Mouse (Mus musculus) spleen, adult 2 months (tissue): ENCODE data around the gene Ell. TPM values are rescaled to one million over a fixed set of nuclear protein-coding genes. Genes with fewer than 3 reads are reported as not detected.

ENCODE experiments used
- DNase-seq, 2 experiments: peaks; one replicate each; pipeline versions ENCODE4 v3.0.0 to v3.0.0-alpha.2; 2012 to 2021; ENCODE audit warnings: low spot score in 2 of 2, low read depth in 1 of 2
- H3K27ac ChIP-seq: fragments of 200-500 bp; 2 replicates; pipeline ENCODE4 v1.5.1; 2012; ENCODE audit warnings: low read length, inconsistent platforms; ENCODE audit not compliant: insufficient read depth
- H3K27me3 ChIP-seq: fragments of 200-500 bp; 2 replicates; pipeline ENCODE4 v1.6.1; 2012; ENCODE audit warnings: mild to moderate bottlenecking, moderate library complexity, low read length, inconsistent platforms; ENCODE audit not compliant: control insufficient read depth, insufficient read depth
- H3K36me3 ChIP-seq: fragments of 200-500 bp; 2 replicates; pipeline ENCODE4 v1.6.1; 2012; ENCODE audit warnings: mild to moderate bottlenecking, low read length, inconsistent platforms; ENCODE audit not compliant: control insufficient read depth, insufficient read depth
- H3K4me1 ChIP-seq: fragments of 200-500 bp; 2 replicates; pipeline ENCODE4 v1.6.1; 2011; ENCODE audit warnings: inconsistent platforms; ENCODE audit not compliant: control insufficient read depth, insufficient read depth, insufficient read length
- H3K4me3 ChIP-seq: fragments of 200-500 bp; 2 replicates; pipeline ENCODE4 v1.5.1; 2011; ENCODE audit warnings: mild to moderate bottlenecking, inconsistent platforms; ENCODE audit not compliant: insufficient read depth, insufficient read length; ENCODE audit errors: extremely low read depth
- CTCF ChIP-seq: fragments of 200-500 bp; IDR thresholded peaks from 2 replicates; pipeline ENCODE4 v1.5.1; 2011; ENCODE audit warnings: mild to moderate bottlenecking, inconsistent platforms; ENCODE audit not compliant: insufficient read depth, insufficient read length, insufficient replicate concordance; ENCODE audit errors: extremely low read depth
- POLR2A ChIP-seq: fragments of 200-500 bp; IDR thresholded peaks from 2 replicates; pipeline ENCODE4 v1.6.1; 2011; ENCODE audit warnings: low read depth, low read length, inconsistent platforms
- WGBS: fragments of 180-500 bp; shearing (Covaris S2); methylation state at CpG from one replicate; pipeline ENCODE4 v1.1.7; 2018; 5-methylcytosine and 5-hydroxymethylcytosine counted together
- polyA plus RNA-seq: library from polyadenylated mRNA; depleted of rRNA; stranded (reverse); fragments of >200 nt; gene quantifications from 2 replicates; pipeline ENCODE4 v1.2.3, GENCODE M21; 2012; rRNA removed

The Ell gene
- polyA plus RNA-seq, 1 experiment: 21.3 TPM

- no peaks in the 10 kb centered on the region for H3K36me3 ChIP-seq
- no peak overlapping the region for H3K4me3 ChIP-seq
- DNase-seq: no peak
- H3K27ac ChIP-seq: no peak overlapping the region
- no peaks in the 10 kb centered on the region for H3K27me3 ChIP-seq
- TF ChIP-seq POLR2A (no peak), CTCF (no peak)
- peaks cover 36% of the 10 kb centered on the region for H3K4me1 ChIP-seq
- 37% methylated on average over 6 of the region's 6 CpGs for WGBS
Measured at GRCm38 (mm10) chr8:70634066-70634465, 94.8 kb downstream of the Ell start.

DNA sequence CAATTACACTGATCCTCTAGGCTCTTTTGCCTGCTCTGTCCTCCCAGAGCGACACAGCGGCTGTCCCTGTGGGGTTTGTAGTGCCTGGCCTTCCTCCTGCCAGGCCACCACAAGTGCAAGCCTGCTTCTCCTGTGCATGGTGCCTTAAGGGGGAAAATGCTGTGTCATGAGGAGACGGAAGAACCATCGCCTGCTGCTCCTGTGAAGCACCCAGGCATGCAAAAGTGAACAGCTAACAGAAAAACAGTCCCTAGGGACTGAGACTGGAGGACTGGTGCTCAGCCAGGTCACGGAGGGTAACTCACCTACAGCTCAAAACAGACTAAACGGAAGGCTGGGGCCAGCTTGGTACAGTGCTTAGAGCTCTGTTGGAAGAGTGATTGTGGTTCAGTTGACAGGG lies 96.3 kb downstream of the Ell start:
- peak in 1 of 2 experiments; percentile 68 for DNase-seq
- H3K27ac ChIP-seq: peak overlapping the region; percentile 51
- no peak overlapping the region for H3K4me3 ChIP-seq
- no peaks in the 10 kb centered on the region for H3K27me3 ChIP-seq
- no peaks in the 10 kb centered on the region for H3K36me3 ChIP-seq
- peaks cover 32% of the 10 kb centered on the region for H3K4me1 ChIP-seq
- TF ChIP-seq POLR2A: no peak
- no peak for TF ChIP-seq CTCF
- WGBS: 15% methylated on average over 6 of the region's 6 CpGs

GRCm38 (mm10) chr8:70636838-70637237 lies 97.6 kb downstream of the Ell start:
- no peak for TF ChIP-seq CTCF
- TF ChIP-seq POLR2A: no peak
- Histone ChIP-seq H3K4me3 (no peak overlapping the region), H3K4me1 (peaks cover 29% of the 10 kb centered on the region), H3K27ac (no peak overlapping the region), H3K27me3 (no peaks in the 10 kb centered on the region), H3K36me3 (no peaks in the 10 kb centered on the region)
- DNase-seq: no peak
- 59% methylated on average over 8 of the region's 8 CpGs for WGBS

DNA sequence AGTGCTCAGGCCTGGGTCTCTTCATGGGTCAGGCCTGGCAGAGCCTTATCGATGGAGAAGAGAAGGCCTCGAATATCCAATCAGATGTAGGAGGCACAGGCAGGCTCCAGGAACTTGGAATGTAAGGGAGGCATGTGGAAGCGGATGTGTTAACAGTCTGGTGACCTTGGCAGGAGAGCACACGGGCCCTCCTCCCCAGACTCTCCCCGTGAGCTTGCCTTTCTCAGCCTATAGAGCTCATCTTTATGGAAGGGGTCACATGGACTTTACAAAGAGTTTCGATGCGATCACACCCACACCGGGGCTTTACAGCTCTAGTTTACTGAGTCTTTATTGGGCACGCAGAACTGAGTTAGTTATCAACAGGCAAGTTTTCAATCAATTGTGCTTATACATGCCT lies 99.5 kb downstream of the Ell start:
- TF ChIP-seq POLR2A (no peak), CTCF (no peak)
- Histone ChIP-seq H3K4me3 (no peak overlapping the region), H3K27ac (no peak overlapping the region), H3K36me3 (no peaks in the 10 kb centered on the region), H3K4me1 (peaks cover 29% of the 10 kb centered on the region), H3K27me3 (no peaks in the 10 kb centered on the region)
- DNase-seq: no peak
- WGBS: 88% methylated on average over 9 of the region's 9 CpGs

Other genes starting within 250 kb of the Ell start
- 37.4 and 44.5 TPM in 2 replicates for gene Ddx49, start 237.0 kb upstream of the Ell start, polyA plus RNA-seq
- 200 and 269 TPM in 2 replicates for gene Cope, start 236.9 kb upstream of the Ell start, polyA plus RNA-seq
- gene Cers1, start 223.7 kb upstream of the Ell start, polyA plus RNA-seq: 0.52 and 0.61 TPM in 2 replicates
- 0.33 and 0.40 TPM in 2 replicates for gene Gdf1, start 209.6 kb upstream of the Ell start, polyA plus RNA-seq
- gene Upf1, start 186.2 kb upstream of the Ell start, polyA plus RNA-seq: 38.9 and 43.2 TPM in 2 replicates
- gene Comp, start 165.9 kb upstream of the Ell start, polyA plus RNA-seq: 0.46 and 0.56 TPM in 2 replicates
- gene Crtc1, start 99.9 kb upstream of the Ell start, polyA plus RNA-seq: 18.9 and 22.1 TPM in 2 replicates
- gene Klhl26, start 62.5 kb upstream of the Ell start, polyA plus RNA-seq: 21.8 and 30.9 TPM in 2 replicates
- 0.14 TPM in 1 of 2 replicates, not detected in the other for gene Tmem59l, start 52.1 kb upstream of the Ell start, polyA plus RNA-seq
- gene Crlf1, start 46.3 kb upstream of the Ell start, polyA plus RNA-seq: 3.4 and 5.4 TPM in 2 replicates
- gene Rex1bd, start 32.7 kb upstream of the Ell start, polyA plus RNA-seq: 86.2 and 132 TPM in 2 replicates
- gene Uba52, start 28.7 kb upstream of the Ell start, polyA plus RNA-seq: 611 and 613 TPM in 2 replicates
- gene Fkbp8, start 11.7 kb upstream of the Ell start, polyA plus RNA-seq: 305 and 370 TPM in 2 replicates
- 50.2 and 52.0 TPM in 2 replicates for gene Kxd1, start 11.5 kb upstream of the Ell start, polyA plus RNA-seq
- 136 and 189 TPM in 2 replicates for gene Isyna1, start 54.9 kb downstream of the Ell start, polyA plus RNA-seq
- gene Ssbp4, start 69.4 kb downstream of the Ell start, polyA plus RNA-seq: 168 and 256 TPM in 2 replicates
- gene Lrrc25, start 76.7 kb downstream of the Ell start, polyA plus RNA-seq: 41.6 and 53.1 TPM in 2 replicates
- gene Gdf15, start 93.0 kb downstream of the Ell start, polyA plus RNA-seq: 5.2 and 6.0 TPM in 2 replicates
- gene Pgpep1, start 120.9 kb downstream of the Ell start, polyA plus RNA-seq: 18.2 and 22.2 TPM in 2 replicates
- gene Lsm4, start 133.8 kb downstream of the Ell start, polyA plus RNA-seq: 109 and 137 TPM in 2 replicates
- gene Jund, start 159.5 kb downstream of the Ell start, polyA plus RNA-seq: 269 and 455 TPM in 2 replicates
- 0.08 and 0.09 TPM in 2 replicates for gene Iqcn, start 164.0 kb downstream of the Ell start, polyA plus RNA-seq
- gene Gm3336, start 179.1 kb downstream of the Ell start, polyA plus RNA-seq: 0.65 and 0.92 TPM in 2 replicates
- 2.8 and 3.6 TPM in 2 replicates for gene Pde4c, start 184.3 kb downstream of the Ell start, polyA plus RNA-seq
- 12.1 and 17.7 TPM in 2 replicates for gene Rab3a, start 215.2 kb downstream of the Ell start, polyA plus RNA-seq
- gene Mpv17l2, start 221.5 kb downstream of the Ell start, polyA plus RNA-seq: 37.3 and 69.8 TPM in 2 replicates
- gene Pik3r2, start 237.3 kb downstream of the Ell start, polyA plus RNA-seq: 56.3 and 90.3 TPM in 2 replicates